Mouse (Mus musculus): ENCODE results near the gene Adgrf5.

The Adgrf5 gene

GRCm38 (mm10) chr17:43376527-43376926 lies 16.3 kb downstream of the Adgrf5 start:
- DNase-seq (ENCODE audit: extremely low spot score, low spot score) = no peak

GRCm38 (mm10) chr17:43378703-43379102 lies 18.5 kb downstream of the Adgrf5 start:
- DNase-seq (ENCODE audit: extremely low spot score, low spot score) = no peak

DNA sequence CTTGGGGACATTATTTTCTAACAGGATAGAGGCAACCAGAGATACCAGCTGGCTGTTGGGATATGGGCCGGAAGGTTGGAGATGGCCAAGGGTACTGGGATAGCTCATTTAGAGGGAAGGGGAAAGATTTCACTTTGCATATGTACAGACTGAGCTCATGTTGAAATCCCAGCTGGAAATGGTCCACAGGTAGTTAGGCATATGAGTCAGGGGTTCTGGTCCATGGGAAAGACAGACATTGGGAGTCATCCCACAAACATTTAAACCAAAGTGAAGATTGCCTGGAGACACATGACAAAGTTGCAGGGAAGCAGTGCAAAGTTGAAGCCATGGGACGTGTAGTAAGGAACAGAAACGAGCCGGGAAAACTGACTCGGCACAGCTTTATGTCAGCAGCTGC lies 26.1 kb downstream of the Adgrf5 start:
- no peak for DNase-seq (ENCODE audit: extremely low spot score, low spot score)

GRCm38 (mm10) chr17:43387171-43387570 lies 26.9 kb downstream of the Adgrf5 start:
- no peak for DNase-seq (ENCODE audit: extremely low spot score, low spot score)

DNA sequence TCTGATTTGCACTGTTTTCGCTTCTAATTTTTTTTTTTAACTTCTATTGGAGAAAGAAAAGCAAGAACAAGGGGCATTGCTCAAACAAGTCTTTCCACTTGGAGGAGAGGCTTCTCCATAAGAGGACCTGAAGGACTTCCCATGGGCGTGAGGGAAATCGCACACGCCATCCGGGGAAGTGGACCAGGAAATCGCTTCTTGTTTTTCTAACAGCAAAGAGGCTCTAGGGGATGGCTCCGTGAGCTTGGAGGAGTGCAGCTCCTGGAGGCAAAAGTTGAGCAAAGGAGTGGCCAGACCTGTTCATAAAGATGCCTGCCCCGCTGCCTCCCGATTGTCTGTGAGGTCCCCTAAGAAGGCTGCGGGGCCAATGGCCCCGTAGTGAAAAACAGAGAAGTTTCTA lies 29.0 kb downstream of the Adgrf5 start:
- DNase-seq (ENCODE audit: extremely low spot score, low spot score) = no peak

- no peak for DNase-seq (ENCODE audit: extremely low spot score, low spot score)
Observed at GRCm38 (mm10) chr17:43392191-43392590, 31.9 kb downstream of the Adgrf5 start.

DNA sequence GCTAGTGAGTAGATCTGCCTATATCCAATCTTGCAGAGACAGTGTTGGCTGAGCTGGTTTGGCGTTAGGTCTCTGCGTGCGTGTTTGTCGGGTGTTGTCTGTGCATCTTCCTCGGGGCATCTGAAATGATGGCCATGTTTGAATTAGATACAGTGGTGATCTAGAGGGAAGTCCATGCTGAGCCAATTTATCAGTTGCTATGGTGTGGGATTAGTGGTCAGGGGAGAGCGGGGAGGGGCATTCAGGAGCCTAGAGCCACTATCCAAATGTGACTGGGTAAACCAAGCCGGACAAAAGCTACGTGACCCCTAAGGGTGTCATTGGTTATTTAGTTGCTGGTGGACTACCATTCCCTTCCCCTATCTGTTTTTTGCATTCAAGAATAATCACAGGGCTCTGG lies 33.4 kb downstream of the Adgrf5 start:
- no peak for DNase-seq (ENCODE audit: extremely low spot score, low spot score)

GRCm38 (mm10) chr17:43395400-43396258 lies 35.4 kb downstream of the Adgrf5 start:
- DNase-seq (ENCODE audit: extremely low spot score, low spot score) = no peak

DNA sequence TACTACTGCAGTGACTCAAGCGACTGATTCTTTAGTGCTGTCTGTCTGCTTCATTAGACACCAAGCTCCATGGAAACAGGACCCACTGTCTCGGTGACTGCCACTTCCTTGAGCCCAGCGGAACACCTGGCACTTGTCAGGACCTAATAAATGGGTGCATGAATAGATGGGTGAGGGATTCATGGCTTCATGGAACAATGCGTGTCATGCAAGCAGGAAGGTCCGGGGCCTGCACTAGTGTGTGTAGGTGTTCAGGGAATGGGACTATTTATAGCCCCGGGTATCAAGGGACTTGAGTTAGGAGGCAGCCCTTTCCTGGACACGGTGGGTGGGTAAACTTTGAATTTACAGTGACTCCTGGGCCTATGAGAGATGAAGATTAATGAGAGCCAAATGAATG lies 38.4 kb downstream of the Adgrf5 start:
- no peak for DNase-seq (ENCODE audit: extremely low spot score, low spot score)

DNA sequence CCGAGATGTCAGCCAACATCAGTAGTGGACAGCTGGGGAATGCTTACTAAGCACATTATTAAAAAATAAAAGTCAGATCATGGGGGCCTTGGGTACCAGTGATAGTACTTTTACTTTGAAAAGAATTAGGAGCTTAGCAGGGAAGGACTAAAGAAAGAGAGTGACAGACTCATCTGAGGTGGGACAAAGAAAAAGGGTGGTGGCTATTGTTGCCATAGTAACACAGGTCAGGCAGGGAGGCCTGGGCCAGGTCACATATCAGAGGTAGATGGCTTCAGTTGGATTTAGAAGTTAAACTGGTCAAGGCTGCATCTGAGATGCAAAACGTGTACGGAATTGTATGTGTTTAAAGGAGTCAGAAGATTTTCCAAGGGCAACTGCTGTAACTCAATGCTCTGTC lies 38.9 kb downstream of the Adgrf5 start:
- DNase-seq (ENCODE audit: extremely low spot score, low spot score) = no peak

- no peak for DNase-seq (ENCODE audit: extremely low spot score, low spot score)
Observed at GRCm38 (mm10) chr17:43400483-43400882, 40.2 kb downstream of the Adgrf5 start.

- DNase-seq (ENCODE audit: extremely low spot score, low spot score) = no peak
Observed at GRCm38 (mm10) chr17:43403851-43404250, 43.6 kb downstream of the Adgrf5 start.

GRCm38 (mm10) chr17:43404408-43404807 lies 44.2 kb downstream of the Adgrf5 start:
- no peak for DNase-seq (ENCODE audit: extremely low spot score, low spot score)

DNA sequence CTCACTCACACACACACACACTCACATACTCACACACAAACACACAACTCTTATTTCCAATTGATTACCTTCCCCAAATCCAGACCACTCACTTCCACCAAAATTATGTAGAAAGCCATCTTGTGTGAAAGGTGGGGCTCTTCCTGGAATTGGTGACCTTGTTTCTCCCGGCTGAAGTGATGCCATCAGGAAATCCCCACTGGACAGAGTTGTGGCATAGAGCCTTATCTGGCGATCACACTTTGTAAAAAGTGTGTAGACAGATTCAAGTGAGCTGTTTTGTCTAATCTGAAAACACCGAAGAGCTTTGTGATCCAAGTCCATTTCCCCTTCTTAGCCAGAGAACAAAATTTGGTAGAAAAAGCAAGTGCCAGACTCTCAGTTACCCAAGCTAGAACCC lies 46.1 kb downstream of the Adgrf5 start:
- DNase-seq (ENCODE audit: extremely low spot score, low spot score) = no peak

- DNase-seq (ENCODE audit: extremely low spot score, low spot score) = no peak
Observed at GRCm38 (mm10) chr17:43407548-43407947, 47.3 kb downstream of the Adgrf5 start.

DNA sequence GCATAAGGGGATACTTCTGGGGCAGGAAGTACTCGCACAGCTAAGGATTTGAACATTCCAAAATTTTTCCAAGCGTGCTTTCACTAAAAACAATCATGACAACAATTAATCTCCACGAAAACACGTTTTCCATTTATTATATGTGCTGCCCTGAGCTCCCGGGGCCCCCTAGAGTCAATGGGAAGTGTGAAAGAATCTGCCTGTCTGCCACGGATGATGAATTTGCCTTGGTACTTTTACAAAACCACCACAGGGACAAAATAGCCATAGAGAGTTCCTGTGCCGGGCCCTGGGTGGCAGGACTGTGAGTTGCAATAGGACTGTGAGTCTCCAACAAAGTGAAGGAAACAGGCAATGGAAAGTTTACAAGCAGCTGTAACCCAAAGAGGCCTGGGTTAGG lies 52.9 kb downstream of the Adgrf5 start:
- DNase-seq (ENCODE audit: extremely low spot score, low spot score) = no peak

DNA sequence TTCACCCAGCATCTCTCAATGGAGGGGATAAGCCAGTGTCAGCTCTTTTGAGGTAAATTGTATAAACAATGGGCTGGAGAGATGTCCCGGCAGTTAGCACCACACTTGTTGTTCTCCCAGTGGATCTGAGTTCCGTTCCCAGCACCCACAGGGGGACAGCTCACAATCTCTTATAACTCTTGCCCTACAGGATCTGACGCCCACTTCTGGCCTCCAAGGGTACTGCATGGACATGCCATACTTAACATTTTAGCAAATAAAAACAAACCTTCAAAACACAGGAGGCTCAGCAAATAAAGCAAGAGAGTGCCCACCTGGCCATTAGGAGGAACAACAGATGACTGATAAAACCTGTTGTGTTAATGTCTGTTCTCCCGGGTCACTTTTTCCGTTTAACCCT lies 59.0 kb downstream of the Adgrf5 start:
- DNase-seq (ENCODE audit: extremely low spot score, low spot score) = no peak

GRCm38 (mm10) chr17:43420381-43420780 lies 60.1 kb downstream of the Adgrf5 start:
- DNase-seq (ENCODE audit: extremely low spot score, low spot score) = no peak

GRCm38 (mm10) chr17:43423953-43424352 lies 63.7 kb downstream of the Adgrf5 start:
- DNase-seq (ENCODE audit: extremely low spot score, low spot score) = no peak

DNA sequence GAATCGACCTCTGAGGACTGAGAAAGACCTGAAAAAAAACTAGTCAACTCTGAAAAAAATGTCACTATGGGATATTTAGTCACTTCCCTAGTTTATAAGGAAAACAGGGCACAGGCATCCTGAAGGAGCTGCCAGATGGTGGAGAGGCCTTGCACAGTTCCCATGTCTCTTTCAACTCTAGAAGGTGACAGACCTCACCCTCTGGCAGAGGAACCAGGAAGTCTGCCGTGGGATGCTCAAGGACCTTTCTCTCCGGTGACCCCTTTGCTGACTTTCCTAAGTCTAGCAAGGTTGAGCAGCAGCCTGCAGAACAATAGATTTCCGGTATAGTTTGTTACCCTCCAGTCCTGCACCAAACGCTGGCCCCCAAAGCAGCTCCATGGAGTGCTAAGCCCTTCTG lies 71.4 kb downstream of the Adgrf5 start:
- DNase-seq (ENCODE audit: extremely low spot score, low spot score) = no peak

GRCm38 (mm10) chr17:43434485-43434884 lies 74.2 kb downstream of the Adgrf5 start:
- DNase-seq (ENCODE audit: extremely low spot score, low spot score) = no peak

DNA sequence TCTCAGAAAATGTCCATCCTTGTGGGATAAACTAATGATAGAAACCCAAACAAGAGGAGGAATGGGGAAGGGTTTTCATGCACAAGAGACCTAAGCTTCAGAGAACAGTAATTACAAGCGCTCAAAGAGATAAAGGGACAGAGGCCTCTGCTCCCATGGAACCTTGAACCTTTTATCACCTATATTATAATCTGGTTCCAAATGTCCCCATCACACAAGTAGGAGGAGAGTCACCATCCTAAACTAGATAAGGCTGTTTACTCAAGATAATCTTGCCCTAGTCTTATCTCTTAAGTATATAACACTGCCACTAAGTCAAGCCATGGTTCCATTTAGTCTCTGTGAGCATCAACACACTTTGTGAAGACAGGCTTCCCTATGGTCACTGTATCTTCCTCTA lies 91.0 kb downstream of the Adgrf5 start:
- no peak for DNase-seq (ENCODE audit: extremely low spot score, low spot score)

DNA sequence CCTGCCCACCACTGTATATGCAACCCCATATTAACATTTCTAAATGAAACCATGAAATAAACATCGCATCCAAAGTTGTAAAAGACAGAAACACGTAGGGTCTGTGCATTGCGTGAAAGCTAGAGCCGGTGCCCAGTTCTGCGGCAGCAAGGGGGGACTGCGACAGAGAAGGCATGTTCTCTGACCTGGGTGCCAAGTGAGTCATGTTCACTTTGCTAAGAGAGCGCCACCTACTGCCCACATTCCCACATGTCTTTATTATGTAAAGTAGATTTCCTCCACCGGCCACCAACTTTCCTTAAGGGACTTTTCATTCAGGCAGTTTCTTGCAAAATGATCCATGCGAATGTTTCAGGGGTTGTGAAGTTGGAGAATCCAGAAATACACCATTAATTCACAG lies 98.3 kb downstream of the Adgrf5 start:
- DNase-seq (ENCODE audit: extremely low spot score, low spot score) = peak; percentile 70
